Mouse (Mus musculus) MEL (cell line): ENCODE results near the gene Per2.

Source experiments
- GATA1 ChIP-seq: IDR thresholded peaks from 2 replicates; pipeline ENCODE4 v1.6.1; 2011; ENCODE audit warnings: low read depth, low read length, improper control_type of control experiment
- POLR2A ChIP-seq, 2 experiments: IDR thresholded peaks; 2 replicates each; pipeline ENCODE4 v1.6.1; 2011 to 2012; ENCODE audit warnings: low read length in 2 of 2, mild to moderate bottlenecking in 2 of 2, control low read depth in 1 of 2, improper control_type of control experiment in 1 of 2, low read depth in 1 of 2, moderate library complexity in 1 of 2; ENCODE audit not compliant: control insufficient read depth in 1 of 2, insufficient read depth in 1 of 2, poor library complexity in 1 of 2
- POLR2AphosphoS2 ChIP-seq: IDR thresholded peaks from 2 replicates; pipeline ENCODE4 v1.6.1; 2011; ENCODE audit warnings: low read length, improper control_type of control experiment
- RCOR1 ChIP-seq: IDR thresholded peaks from 2 replicates; pipeline ENCODE4 v1.6.1; 2012; ENCODE audit warnings: low read depth, mild to moderate bottlenecking, inconsistent platforms, low read length, improper control_type of control experiment
- TAL1 ChIP-seq: IDR thresholded peaks from 2 replicates; pipeline ENCODE4 v1.6.1; 2012; ENCODE audit warnings: mild to moderate bottlenecking, inconsistent platforms, low read length, moderate library complexity, mixed read lengths
- USF1 ChIP-seq: IDR thresholded peaks from 2 replicates; pipeline ENCODE4 v1.6.1; 2014; ENCODE audit warnings: low read depth, mild to moderate bottlenecking, inconsistent platforms, low read length, improper control_type of control experiment, moderate library complexity
- ZNF384 ChIP-seq: IDR thresholded peaks from 2 replicates; pipeline ENCODE4 v1.6.1; 2012; ENCODE audit warnings: low read depth, mild to moderate bottlenecking, inconsistent platforms, low read length, improper control_type of control experiment

GRCm38 (mm10) chr1:91437083-91437400 is 22.1 kb downstream of the Per2 start:
- no peak for TF ChIP-seq GATA1
- TF ChIP-seq POLR2A (IDR thresholded peaks at IDR 0.05; ENCODE audit: control insufficient read depth in 1 of 2, insufficient read depth in 1 of 2, low read depth in 1 of 2, low read length in 2 of 2, poor library complexity in 1 of 2), result no peak
- TF ChIP-seq ZNF384, result no peak
- no peak for TF ChIP-seq USF1
- no peak for TF ChIP-seq TAL1
- no peak for TF ChIP-seq RCOR1
- no peak for TF ChIP-seq POLR2AphosphoS2
